Mouse (Mus musculus): Measurements from ENCODE around the gene Itfg1. TPM values are rescaled to one million over a fixed set of nuclear protein-coding genes. Genes with fewer than 3 reads are reported as not detected.
"Not testable (repeated sequence)": the region's sequence is repeated elsewhere in the genome, so short reads cannot be mapped to it uniquely, and the experiment has no call there.

Gene Itfg1
- polyA plus RNA-seq (2015; fragmentation: Nextera tagmentation; extraction: Ambion mirVana): 57.8 and 58.9 TPM in 2 replicates

DNA sequence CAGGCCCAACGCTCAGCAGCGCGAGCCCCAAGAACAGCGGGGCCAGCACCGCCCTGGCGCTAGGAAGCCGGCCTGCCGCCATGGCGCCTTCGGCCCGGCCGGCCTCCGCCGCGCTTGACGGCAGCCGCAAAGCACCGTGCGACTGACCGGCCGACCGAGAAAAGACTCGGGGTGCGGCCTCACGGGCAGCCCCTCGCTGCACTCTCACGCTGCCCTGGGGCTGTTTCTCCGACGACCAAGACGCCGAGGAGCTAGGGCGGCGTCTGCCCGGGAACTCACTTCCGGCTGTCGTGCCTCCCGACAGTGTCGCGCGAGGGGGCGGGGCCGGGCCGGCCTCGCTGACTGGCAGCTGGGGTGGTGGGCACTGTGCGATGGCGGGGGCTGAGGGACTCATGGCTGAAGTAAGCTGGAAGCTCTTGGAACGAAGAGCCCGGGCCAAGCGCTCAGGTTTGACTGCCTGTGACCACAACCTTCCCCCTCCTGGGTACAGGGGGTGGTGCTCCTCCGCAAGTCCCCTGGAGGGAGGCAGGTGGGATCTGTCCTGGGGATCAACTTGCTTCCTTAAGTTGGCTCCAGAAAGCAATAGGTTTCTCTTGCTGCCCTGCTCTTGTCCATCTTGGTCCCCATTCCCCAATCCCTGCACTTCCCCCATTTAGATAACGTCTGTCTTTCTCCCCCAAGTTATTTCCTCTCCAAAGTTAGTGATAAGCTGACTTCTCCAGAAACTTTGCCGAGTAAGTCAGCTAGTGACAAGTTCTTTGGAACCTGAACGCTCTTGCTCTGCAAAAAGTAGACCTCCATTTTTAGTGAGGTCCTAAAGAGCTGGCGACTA, at the start of gene Itfg1, which contains the start of gene Phkb:
Gene Itfg1, minus strand, starts transcription at position 265 of the 832 bp plus-strand sequence.
Gene Phkb, plus strand, starts transcription at position 303 of the 832 bp plus-strand sequence.
- under 1% methylated on average over 54 of the region's 54 CpGs for WGBS
- Histone ChIP-seq H3K4me1 (ENCODE audit: control insufficient read depth, insufficient read depth, low read length) (peaks cover 7% of the 10 kb centered on the region), H3K36me3 (ENCODE audit: control insufficient read depth, insufficient read depth, low read length) (no peaks in the 10 kb centered on the region), H3K9me3 (ENCODE audit: control insufficient read depth, low read length) (no peaks in the 10 kb centered on the region), H3K9ac (ENCODE audit: low read depth, low read length) (peak within 1 kb of the TSS; percentile 92), H3K4me2 (ENCODE audit: low read depth, low read length) (peak within 1 kb of the TSS; percentile 86), H3K27me3 (replicated peaks; ENCODE audit: control insufficient read depth, insufficient read depth, low read length) (no peaks in the 10 kb centered on the region), H3K4me3 (ENCODE audit: low read length) (peak within 1 kb of the TSS; percentile 87), H3K27ac (ENCODE audit: low read length) (peak within 1 kb of the TSS; percentile 97)
- ATAC-seq: peak; percentile 96

DNA sequence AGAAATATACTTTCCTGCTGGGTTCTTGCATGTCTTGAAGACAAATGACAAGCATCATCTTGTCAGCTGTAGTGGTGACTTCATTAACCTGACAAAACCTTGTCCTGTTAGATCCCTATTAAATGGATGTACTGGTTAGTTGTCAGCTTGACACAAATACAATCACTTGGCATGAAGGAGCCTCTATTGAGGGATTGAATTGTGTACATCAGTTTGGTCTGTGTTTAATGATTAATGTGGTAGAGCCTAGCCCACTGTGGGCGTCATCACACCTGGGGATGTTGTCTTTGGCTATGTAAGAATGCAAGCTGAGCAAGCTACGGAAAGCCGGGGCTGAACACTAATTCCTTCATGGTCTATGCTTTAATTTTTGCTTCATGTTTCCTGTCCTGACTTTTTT, 44.1 kb upstream of the Itfg1 start:
- H3K4me3 ChIP-seq (ENCODE audit: low read length): no peak overlapping the region
- no peak for ATAC-seq
- no peak overlapping the region for H3K4me2 ChIP-seq (ENCODE audit: low read depth, low read length)
- H3K4me1 ChIP-seq (ENCODE audit: control insufficient read depth, insufficient read depth, low read length): no peaks in the 10 kb centered on the region
- H3K9ac ChIP-seq (ENCODE audit: low read depth, low read length): no peak overlapping the region
- WGBS: 95% methylated on average over 3 of the region's 3 CpGs
- H3K27me3 ChIP-seq (replicated peaks; ENCODE audit: control insufficient read depth, insufficient read depth, low read length): no peaks in the 10 kb centered on the region
- H3K9me3 ChIP-seq (ENCODE audit: control insufficient read depth, low read length): no peaks in the 10 kb centered on the region
- H3K36me3 ChIP-seq (ENCODE audit: control insufficient read depth, insufficient read depth, low read length): no peaks in the 10 kb centered on the region
- H3K27ac ChIP-seq (ENCODE audit: low read length): no peak overlapping the region

- H3K9me3 ChIP-seq (ENCODE audit: control insufficient read depth, low read length): no peaks in the 10 kb centered on the region
- H3K4me3 ChIP-seq (ENCODE audit: low read length): no peak overlapping the region
- no peaks in the 10 kb centered on the region for H3K4me1 ChIP-seq (ENCODE audit: control insufficient read depth, insufficient read depth, low read length)
- ATAC-seq: no peak
- no peaks in the 10 kb centered on the region for H3K36me3 ChIP-seq (ENCODE audit: control insufficient read depth, insufficient read depth, low read length)
- WGBS: 92% methylated on average over 7 of the region's 7 CpGs
- H3K4me2 ChIP-seq (ENCODE audit: low read depth, low read length): no peak overlapping the region
- H3K27me3 ChIP-seq (replicated peaks; ENCODE audit: control insufficient read depth, insufficient read depth, low read length): no peaks in the 10 kb centered on the region
- H3K9ac ChIP-seq (ENCODE audit: low read depth, low read length): no peak overlapping the region
- no peak overlapping the region for H3K27ac ChIP-seq (ENCODE audit: low read length)
These were observed 38.9 kb upstream of the Itfg1 start for GRCm38 (mm10) chr8:85879624-85880023.

DNA sequence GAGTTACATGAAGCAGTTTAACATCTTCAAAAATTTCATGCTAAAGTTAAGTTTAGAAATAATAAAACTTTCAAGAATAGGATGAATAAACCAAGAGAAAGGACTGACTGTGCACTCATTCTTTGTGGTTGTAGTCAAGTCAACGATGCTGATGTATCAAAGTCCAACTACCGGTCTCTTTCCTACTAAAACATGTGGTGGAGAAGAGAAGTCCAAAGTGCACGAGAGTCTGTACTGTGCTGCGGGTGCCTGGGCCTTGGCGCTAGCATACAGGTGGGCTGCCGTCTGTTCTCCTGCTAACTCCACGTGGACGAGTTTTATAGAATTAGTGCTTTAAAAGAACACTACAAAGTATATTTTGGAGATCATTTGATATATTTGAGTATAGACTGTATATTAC, 37.3 kb upstream of the Itfg1 start:
- Histone ChIP-seq H3K27ac (ENCODE audit: low read length) (no peak overlapping the region), H3K27me3 (replicated peaks; ENCODE audit: control insufficient read depth, insufficient read depth, low read length) (no peaks in the 10 kb centered on the region), H3K4me1 (ENCODE audit: control insufficient read depth, insufficient read depth, low read length) (no peaks in the 10 kb centered on the region), H3K9me3 (ENCODE audit: control insufficient read depth, low read length) (no peaks in the 10 kb centered on the region), H3K4me3 (ENCODE audit: low read length) (no peak overlapping the region), H3K9ac (ENCODE audit: low read depth, low read length) (no peak overlapping the region), H3K36me3 (ENCODE audit: control insufficient read depth, insufficient read depth, low read length) (no peaks in the 10 kb centered on the region), H3K4me2 (ENCODE audit: low read depth, low read length) (no peak overlapping the region)
- no peak for ATAC-seq
- WGBS: 87% methylated on average over 8 of the region's 8 CpGs

- Histone ChIP-seq H3K27me3 (replicated peaks; ENCODE audit: control insufficient read depth, insufficient read depth, low read length) (no peaks in the 10 kb centered on the region), H3K4me2 (ENCODE audit: low read depth, low read length) (no peak overlapping the region), H3K27ac (ENCODE audit: low read length) (no peak overlapping the region), H3K9ac (ENCODE audit: low read depth, low read length) (no peak overlapping the region), H3K9me3 (ENCODE audit: control insufficient read depth, low read length) (no peaks in the 10 kb centered on the region), H3K4me3 (ENCODE audit: low read length) (no peak overlapping the region), H3K4me1 (ENCODE audit: control insufficient read depth, insufficient read depth, low read length) (0 out of 2 replicates have a peak, but pooled peaks cover 3% of the 10 kb centered on the region), H3K36me3 (ENCODE audit: control insufficient read depth, insufficient read depth, low read length) (no peaks in the 10 kb centered on the region)
- WGBS: 51% methylated on average over 2 of the region's 2 CpGs
- ATAC-seq: no peak; the same call in 1 of the 2 replicates
These were observed 30.9 kb upstream of the Itfg1 start for GRCm38 (mm10) chr8:85871660-85872059.

GRCm38 (mm10) chr8:85862381-85862780, 21.7 kb upstream of the Itfg1 start:
- ATAC-seq: no peak
- Histone ChIP-seq H3K9me3 (ENCODE audit: control insufficient read depth, low read length) (no peaks in the 10 kb centered on the region), H3K4me2 (ENCODE audit: low read depth, low read length) (no peak overlapping the region), H3K4me3 (ENCODE audit: low read length) (no peak overlapping the region), H3K27ac (ENCODE audit: low read length) (no peak overlapping the region), H3K9ac (ENCODE audit: low read depth, low read length) (no peak overlapping the region), H3K27me3 (replicated peaks; ENCODE audit: control insufficient read depth, insufficient read depth, low read length) (no peaks in the 10 kb centered on the region), H3K36me3 (ENCODE audit: control insufficient read depth, insufficient read depth, low read length) (no peaks in the 10 kb centered on the region), H3K4me1 (ENCODE audit: control insufficient read depth, insufficient read depth, low read length) (no peaks in the 10 kb centered on the region)
- 64% methylated on average over 1 of the region's 1 CpGs for WGBS

DNA sequence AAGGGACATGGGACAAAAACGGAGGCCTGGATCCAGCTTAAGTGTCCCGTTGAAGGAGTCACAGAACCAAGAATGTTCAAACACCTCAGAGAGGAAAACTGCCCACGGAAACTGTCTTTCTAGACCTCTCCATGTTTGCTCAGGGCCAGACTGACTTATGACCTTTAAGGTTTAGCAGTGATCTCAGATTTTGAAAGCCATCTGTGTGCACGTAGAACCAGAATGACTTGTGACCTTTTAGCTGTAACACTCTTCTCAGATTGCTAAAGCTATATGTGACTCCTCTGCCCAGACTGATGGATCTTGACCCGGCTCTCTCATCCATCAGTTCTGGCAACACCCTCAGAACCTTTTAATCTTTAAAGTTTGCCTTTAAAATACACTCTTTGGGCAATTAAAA, 19.9 kb upstream of the Itfg1 start:
- Histone ChIP-seq H3K4me1 (ENCODE audit: control insufficient read depth, insufficient read depth, low read length) (no peaks in the 10 kb centered on the region), H3K4me3 (ENCODE audit: low read length) (no peak overlapping the region), H3K36me3 (ENCODE audit: control insufficient read depth, insufficient read depth, low read length) (no peaks in the 10 kb centered on the region), H3K9ac (ENCODE audit: low read depth, low read length) (no peak overlapping the region), H3K4me2 (ENCODE audit: low read depth, low read length) (no peak overlapping the region), H3K27me3 (replicated peaks; ENCODE audit: control insufficient read depth, insufficient read depth, low read length) (no peaks in the 10 kb centered on the region), H3K9me3 (ENCODE audit: control insufficient read depth, low read length) (no peaks in the 10 kb centered on the region), H3K27ac (ENCODE audit: low read length) (no peak overlapping the region)
- ATAC-seq: no peak
- WGBS: 74% methylated on average over 5 of the region's 5 CpGs

- H3K9me3 ChIP-seq (ENCODE audit: control insufficient read depth, low read length); H3K4me2 ChIP-seq (ENCODE audit: low read depth, low read length); H3K36me3 ChIP-seq (ENCODE audit: control insufficient read depth, insufficient read depth, low read length); H3K27ac ChIP-seq (ENCODE audit: low read length); H3K4me3 ChIP-seq (ENCODE audit: low read length); H3K9ac ChIP-seq (ENCODE audit: low read depth, low read length); H3K27me3 ChIP-seq (replicated peaks; ENCODE audit: control insufficient read depth, insufficient read depth, low read length); H3K4me1 ChIP-seq (ENCODE audit: control insufficient read depth, insufficient read depth, low read length): not testable (repeated sequence)
- 48% methylated on average over 11 of the region's 11 CpGs for WGBS
- ATAC-seq: peak; percentile 73
These were observed 16.6 kb upstream of the Itfg1 start for GRCm38 (mm10) chr8:85857227-85857896.

- no peak overlapping the region for H3K27ac ChIP-seq (ENCODE audit: low read length)
- no peak overlapping the region for H3K9ac ChIP-seq (ENCODE audit: low read depth, low read length)
- no peak overlapping the region for H3K4me3 ChIP-seq (ENCODE audit: low read length)
- WGBS: 87% methylated on average over 19 of the region's 19 CpGs
- no peaks in the 10 kb centered on the region for H3K36me3 ChIP-seq (ENCODE audit: control insufficient read depth, insufficient read depth, low read length)
- H3K9me3 ChIP-seq (ENCODE audit: control insufficient read depth, low read length): no peaks in the 10 kb centered on the region
- H3K4me1 ChIP-seq (ENCODE audit: control insufficient read depth, insufficient read depth, low read length): no peaks in the 10 kb centered on the region
- no peaks in the 10 kb centered on the region for H3K27me3 ChIP-seq (replicated peaks; ENCODE audit: control insufficient read depth, insufficient read depth, low read length)
- H3K4me2 ChIP-seq (ENCODE audit: low read depth, low read length): no peak overlapping the region
- ATAC-seq: no peak
These were observed 13.8 kb upstream of the Itfg1 start for GRCm38 (mm10) chr8:85854220-85855123.

Measured in intestine, embryonic 16.5 days (tissue).